Mouse (Mus musculus): ENCODE data around the gene Caskin1.
A peak's percentile ranks its signal among the peaks of the same experiment; 100 is the strongest.

The Caskin1 gene

GRCm38 (mm10) chr17:24470701-24471527, 17.5 kb upstream of the Caskin1 start:
- DNase-seq (ENCODE audit: low read depth, low spot score): peak; percentile 32

- DNase-seq (ENCODE audit: low read depth, low spot score): no peak
Observed at GRCm38 (mm10) chr17:24472512-24472911, 15.9 kb upstream of the Caskin1 start.

- no peak for DNase-seq (ENCODE audit: low read depth, low spot score)
Observed at GRCm38 (mm10) chr17:24473612-24474275, 14.7 kb upstream of the Caskin1 start, which contains the start of gene Bricd5. Gene Bricd5, plus strand, starts transcription at chr17:24473884.

- DNase-seq (ENCODE audit: low read depth, low spot score): no peak
Observed at GRCm38 (mm10) chr17:24474557-24474956, 13.8 kb upstream of the Caskin1 start.

- no peak for DNase-seq (ENCODE audit: low read depth, low spot score)
Observed at GRCm38 (mm10) chr17:24475586-24475985, 12.8 kb upstream of the Caskin1 start.

- DNase-seq (ENCODE audit: low read depth, low spot score): no peak
Observed at GRCm38 (mm10) chr17:24476022-24476776, 12.2 kb upstream of the Caskin1 start.

- DNase-seq (ENCODE audit: low read depth, low spot score): no peak
Observed at GRCm38 (mm10) chr17:24477053-24477984, 11.1 kb upstream of the Caskin1 start.

GRCm38 (mm10) chr17:24477985-24478600, 10.3 kb upstream of the Caskin1 start:
- DNase-seq (ENCODE audit: low read depth, low spot score): peak; percentile 40

GRCm38 (mm10) chr17:24478663-24479380, 9.6 kb upstream of the Caskin1 start, which contains the start of gene Mlst8:
Gene Mlst8, minus strand, starts transcription at chr17:24479078.
- DNase-seq (ENCODE audit: low read depth, low spot score): peak; percentile 98

- no peak for DNase-seq (ENCODE audit: low read depth, low spot score)
Observed at GRCm38 (mm10) chr17:24479431-24479830, 9.0 kb upstream of the Caskin1 start.

- peak; percentile 71 for DNase-seq (ENCODE audit: low read depth, low spot score)
Observed at GRCm38 (mm10) chr17:24480201-24480826, 8.1 kb upstream of the Caskin1 start.

- peak; percentile 60 for DNase-seq (ENCODE audit: low read depth, low spot score)
Observed at GRCm38 (mm10) chr17:24481027-24481815, 7.2 kb upstream of the Caskin1 start.

- DNase-seq (ENCODE audit: low read depth, low spot score): no peak
Observed at GRCm38 (mm10) chr17:24483495-24483894, 4.9 kb upstream of the Caskin1 start.

- peak; percentile 35 for DNase-seq (ENCODE audit: low read depth, low spot score)
Observed at GRCm38 (mm10) chr17:24485090-24485860, 3.1 kb upstream of the Caskin1 start.

- peak; percentile 71 for DNase-seq (ENCODE audit: low read depth, low spot score)
Observed at GRCm38 (mm10) chr17:24488662-24489264, 362 bp downstream of the Caskin1 start.

GRCm38 (mm10) chr17:24489265-24490030, 1.0 kb downstream of the Caskin1 start:
- no peak for DNase-seq (ENCODE audit: low read depth, low spot score)

GRCm38 (mm10) chr17:24490399-24490798, 2.0 kb downstream of the Caskin1 start:
- DNase-seq (ENCODE audit: low read depth, low spot score): no peak
